Mouse (Mus musculus) ES-E14 (cell line): ENCODE measurements around the gene Dpyd. TPM values are rescaled to one million over a fixed set of nuclear protein-coding genes. Genes with fewer than 3 reads are reported as not detected.

Source experiments
- DNase-seq: peaks from one replicate; pipeline ENCODE4 v3.0.0-alpha.2; 2013; ENCODE audit warnings: low read depth, low spot score
- H3K27ac ChIP-seq: 2 replicates; pipeline ENCODE4 v1.5.1; 2012; ENCODE audit warnings: low read depth, mild to moderate bottlenecking, low read length, moderate library complexity, mixed read lengths; ENCODE audit not compliant: poor library complexity, insufficient read depth, severe bottlenecking
- H3K36me3 ChIP-seq: 2 replicates; pipeline ENCODE4 v1.6.1; 2012; ENCODE audit warnings: mild to moderate bottlenecking, low read length, moderate library complexity, mixed read lengths; ENCODE audit not compliant: control insufficient read depth, poor library complexity, insufficient read depth, severe bottlenecking
- H3K4me1 ChIP-seq, 2 experiments: fragments of 150-350 bp in 1 of 2; sonication (generic) in 1 of 2; 2 replicates each; pipeline ENCODE4 v1.6.1; 2012; ENCODE audit warnings: low read length in 2 of 2, mild to moderate bottlenecking in 1 of 2, mixed read lengths in 1 of 2; ENCODE audit not compliant: control insufficient read depth in 2 of 2, insufficient read depth in 2 of 2, poor library complexity in 1 of 2
- H3K4me3 ChIP-seq, 2 experiments: fragments of 150-350 bp in 1 of 2; sonication (generic) in 1 of 2; 2 replicates each; pipeline ENCODE4 v1.5.1; 2012; ENCODE audit warnings: low read length in 2 of 2, low read depth in 1 of 2, mild to moderate bottlenecking in 1 of 2, mixed read lengths in 1 of 2; ENCODE audit not compliant: insufficient read depth in 1 of 2, poor library complexity in 1 of 2, severe bottlenecking in 1 of 2
- H3K9ac ChIP-seq: 2 replicates; pipeline ENCODE4 v1.6.1; 2012; ENCODE audit warnings: low read depth, mild to moderate bottlenecking, low read length, mixed read lengths; ENCODE audit not compliant: poor library complexity, insufficient read depth, severe bottlenecking
- H3K9me3 ChIP-seq: fragments of 150-350 bp; sonication (generic); 2 replicates; pipeline ENCODE4 v1.6.1; 2012; ENCODE audit warnings: low read depth, mild to moderate bottlenecking, low read length; ENCODE audit not compliant: control insufficient read depth, insufficient read depth
- CHD2 ChIP-seq: IDR thresholded peaks from 2 replicates; pipeline ENCODE4 v1.6.1; 2014; ENCODE audit warnings: mild to moderate bottlenecking, low read depth, low read length, inconsistent platforms
- HCFC1 ChIP-seq: IDR thresholded peaks from 2 replicates; pipeline ENCODE4 v1.6.1; 2012; ENCODE audit warnings: low read length, inconsistent platforms, borderline replicate concordance; ENCODE audit not compliant: insufficient read depth
- MAFK ChIP-seq: IDR thresholded peaks from 2 replicates; pipeline ENCODE4 v1.6.1; 2014; ENCODE audit warnings: mild to moderate bottlenecking, low read depth, low read length, inconsistent platforms; ENCODE audit not compliant: insufficient read depth
- ZC3H11A ChIP-seq: IDR thresholded peaks from 2 replicates; pipeline ENCODE4 v1.6.1; 2012; ENCODE audit warnings: low read depth, mild to moderate bottlenecking, inconsistent platforms, low read length, borderline replicate concordance
- ZNF384 ChIP-seq: IDR thresholded peaks from 2 replicates; pipeline ENCODE4 v1.6.1; 2012; ENCODE audit warnings: low read depth, low read length, inconsistent platforms
- in situ Hi-C, 2 experiments: fragments of 600-800 bp; cut with MboI; formaldehyde crosslinking; loops; one replicate each; pipeline ENCODE4 v1.15.1; 2025; ENCODE audit warnings: low sequenced_read_pairs in 2 of 2, inconsistent platforms in 1 of 2; ENCODE audit not compliant: unreplicated experiment in 2 of 2
- total RNA-seq: library from RNA; depleted of rRNA; stranded (reverse); fragments of 300-350 nt; gene quantifications from 2 replicates; pipeline ENCODE4 v1.2.3, GENCODE M21; 2012

The Dpyd gene
- total RNA-seq, 1 experiment: 0.13 TPM

DNA sequence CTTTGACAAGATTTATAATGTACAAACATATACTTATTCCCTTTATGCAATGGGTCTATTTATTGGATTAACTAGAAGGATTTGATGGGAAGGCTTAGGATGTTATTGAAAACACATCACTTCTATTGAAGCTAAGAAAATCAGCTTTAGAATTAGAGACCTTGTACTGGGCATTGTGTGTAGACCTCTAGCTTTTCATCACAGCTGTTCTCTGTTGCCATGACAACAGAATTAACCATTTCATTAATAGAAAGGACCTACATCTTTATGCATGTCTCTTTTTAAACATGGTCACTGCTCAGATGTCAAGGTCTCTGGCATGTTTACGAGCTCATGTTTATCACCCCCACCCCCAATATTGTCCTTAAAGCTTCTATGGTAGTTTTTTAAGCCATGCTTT is 902.5 kb downstream of the Dpyd start:
- no peak for TF ChIP-seq ZNF384
- no peak for TF ChIP-seq HCFC1
- TF ChIP-seq ZC3H11A: no peak
- Histone ChIP-seq H3K36me3 (no peaks in the 10 kb centered on the region), H3K9ac (no peak overlapping the region), H3K4me3 (no peak overlapping the region), H3K27ac (no peak overlapping the region), H3K4me1 (no peaks in the 10 kb centered on the region), H3K9me3 (no peaks in the 10 kb centered on the region)
- DNase-seq: no peak
- in situ Hi-C loops: no loop called here

DNA sequence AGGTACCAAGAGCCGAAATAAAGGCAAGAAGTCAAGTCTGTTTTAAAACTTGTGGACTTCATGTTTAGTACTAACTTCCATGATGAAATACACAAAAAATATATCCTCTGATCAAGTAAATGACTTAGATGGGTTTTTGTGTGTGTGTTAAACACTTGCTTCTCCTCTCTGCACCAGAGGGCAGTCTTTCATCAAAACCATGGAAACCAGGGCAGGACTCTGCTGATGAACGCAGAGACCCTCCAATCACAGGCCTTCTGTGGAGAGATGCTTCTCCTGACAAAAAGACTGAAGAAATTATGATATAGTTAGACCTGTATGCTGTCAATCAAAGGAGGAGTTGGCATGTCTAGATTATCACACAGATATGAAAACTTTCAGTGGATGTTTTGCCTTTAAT is 905.8 kb downstream of the Dpyd start:
- H3K4me1 ChIP-seq: no peaks in the 10 kb centered on the region
- in situ Hi-C loops: no loop called here
- H3K27ac ChIP-seq: no peak overlapping the region
- no peak overlapping the region for H3K9ac ChIP-seq
- no peaks in the 10 kb centered on the region for H3K9me3 ChIP-seq
- H3K36me3 ChIP-seq: no peaks in the 10 kb centered on the region
- no peak overlapping the region for H3K4me3 ChIP-seq
- TF ChIP-seq ZC3H11A: no peak
- no peak for TF ChIP-seq CHD2
- TF ChIP-seq HCFC1: no peak
- TF ChIP-seq ZNF384: no peak
- TF ChIP-seq MAFK: no peak
- no peak for DNase-seq
